Mouse (Mus musculus) ES-Bruce4 (cell line): ENCODE data around the gene Pi4k2a. TPM values are rescaled to one million over a fixed set of nuclear protein-coding genes. Genes with fewer than 3 reads are reported as not detected.
A peak's percentile ranks its signal among the peaks of the same experiment; 100 is the strongest.

Experiments used
- H3K27ac ChIP-seq: 2 replicates; pipeline ENCODE4 v1.5.1; 2012; ENCODE audit warnings: low read length, inconsistent platforms; ENCODE audit not compliant: insufficient read depth
- H3K27me3 ChIP-seq: 2 replicates; pipeline ENCODE4 v1.6.1; 2012; ENCODE audit warnings: mild to moderate bottlenecking, low read length, inconsistent platforms; ENCODE audit not compliant: control insufficient read depth, poor library complexity, insufficient read depth, severe bottlenecking
- H3K36me3 ChIP-seq: 2 replicates; pipeline ENCODE4 v1.6.1; 2012; ENCODE audit warnings: inconsistent platforms, mild to moderate bottlenecking, low read length, moderate library complexity; ENCODE audit not compliant: control insufficient read depth, poor library complexity, insufficient read depth, severe bottlenecking
- H3K4me1 ChIP-seq: one replicate; pipeline ENCODE4 v1.8.1; 2011; ENCODE audit warnings: low read length; ENCODE audit not compliant: control insufficient read depth, insufficient read depth
- H3K4me3 ChIP-seq: 2 replicates; pipeline ENCODE4 v1.5.1; 2011; ENCODE audit warnings: low read depth, mild to moderate bottlenecking, low read length
- H3K9ac ChIP-seq: 2 replicates; pipeline ENCODE4 v1.6.1; 2012; ENCODE audit warnings: low read depth, mild to moderate bottlenecking, inconsistent platforms; ENCODE audit not compliant: poor library complexity, severe bottlenecking
- H3K9me3 ChIP-seq: replicated peaks from 2 replicates; pipeline ENCODE4 v1.6.1; 2012; ENCODE audit warnings: mild to moderate bottlenecking, low read length, inconsistent platforms; ENCODE audit not compliant: control insufficient read depth, poor library complexity, insufficient read depth, severe bottlenecking
- CTCF ChIP-seq: IDR thresholded peaks from one replicate; pipeline ENCODE4 v1.8.1; 2011; ENCODE audit warnings: low read depth, low read length
- EP300 ChIP-seq: IDR thresholded peaks from 2 replicates; pipeline ENCODE4 v1.6.1; 2011; ENCODE audit warnings: low read depth, low read length; ENCODE audit not compliant: insufficient read depth
- POLR2A ChIP-seq: IDR thresholded peaks from one replicate; pipeline ENCODE4 v1.8.1; 2011; ENCODE audit warnings: low read length; ENCODE audit not compliant: insufficient read depth
- polyA plus RNA-seq: library from polyadenylated mRNA; stranded (reverse); fragments of >200 nt; gene quantifications from 2 replicates; pipeline ENCODE4 v1.2.4, GENCODE M21; 2011; ENCODE audit warnings: low read depth; ENCODE audit not compliant: missing spikeins, insufficient read depth, insufficient read length

Pi4k2a gene
- polyA plus RNA-seq, 1 experiment: 27.2 TPM

DNA sequence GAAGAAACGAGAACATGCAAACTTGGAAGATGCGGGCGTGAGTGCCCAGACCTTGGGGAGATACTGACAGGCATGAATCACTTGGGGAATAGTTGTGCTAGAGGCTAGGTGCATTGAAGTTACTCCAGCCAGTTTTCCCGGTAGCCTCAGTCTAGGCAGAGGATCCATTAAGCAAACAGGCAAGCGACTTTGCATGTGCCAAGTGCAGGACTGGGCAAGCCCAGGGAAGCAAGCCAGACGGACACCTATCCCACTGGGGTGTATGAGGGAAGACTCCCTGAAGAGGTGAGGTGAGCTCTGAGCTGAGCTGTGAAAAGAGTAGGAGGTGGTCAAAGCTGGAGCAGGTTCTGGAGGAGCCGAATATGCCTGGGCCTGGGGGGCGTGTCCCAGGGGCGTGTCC lies 77.2 kb downstream of the Pi4k2a start:
- Histone ChIP-seq H3K9me3 (no peaks in the 10 kb centered on the region), H3K4me3 (no peak overlapping the region), H3K36me3 (no peaks in the 10 kb centered on the region), H3K4me1 (no peaks in the 10 kb centered on the region), H3K27ac (no peak overlapping the region), H3K9ac (no peak overlapping the region), H3K27me3 (no peaks in the 10 kb centered on the region)
- TF ChIP-seq POLR2A (no peak), CTCF (no peak), EP300 (no peak)

DNA sequence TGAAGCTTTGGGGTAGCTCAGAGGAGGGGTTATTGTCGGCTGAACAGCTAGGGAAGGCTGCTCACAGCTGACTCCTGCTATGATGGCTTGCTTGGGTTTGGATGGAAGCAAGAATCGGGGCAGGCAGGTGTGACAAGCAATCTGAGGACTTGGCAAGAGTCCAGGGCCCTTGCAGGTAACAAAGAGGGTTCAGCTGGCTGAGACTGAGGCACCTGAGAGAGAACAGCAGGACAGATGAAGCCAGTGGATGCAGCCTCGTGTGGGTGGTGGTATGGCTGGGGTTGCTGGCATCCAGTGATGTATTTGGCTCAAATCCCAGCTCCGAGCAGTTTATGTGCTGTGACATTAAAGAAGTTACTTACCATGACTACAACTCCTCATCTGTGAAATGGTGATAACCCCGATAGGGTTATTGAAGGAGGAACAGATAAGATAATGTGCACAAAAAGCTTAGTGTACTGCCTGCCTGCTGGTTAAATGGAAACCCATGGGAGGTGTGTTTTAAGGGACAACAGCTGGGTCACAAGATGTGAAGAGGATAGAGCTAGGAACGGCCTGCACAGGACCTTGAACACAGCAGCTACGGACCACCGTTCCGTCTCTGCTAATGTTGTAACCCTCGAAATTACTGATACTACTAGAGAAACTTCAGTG lies 79.2 kb downstream of the Pi4k2a start:
- Histone ChIP-seq H3K27ac (no peak overlapping the region), H3K4me1 (no peaks in the 10 kb centered on the region), H3K36me3 (no peaks in the 10 kb centered on the region), H3K9me3 (no peaks in the 10 kb centered on the region), H3K27me3 (no peaks in the 10 kb centered on the region), H3K4me3 (no peak overlapping the region), H3K9ac (no peak overlapping the region)
- TF ChIP-seq EP300 (no peak), CTCF (no peak), POLR2A (no peak)

DNA sequence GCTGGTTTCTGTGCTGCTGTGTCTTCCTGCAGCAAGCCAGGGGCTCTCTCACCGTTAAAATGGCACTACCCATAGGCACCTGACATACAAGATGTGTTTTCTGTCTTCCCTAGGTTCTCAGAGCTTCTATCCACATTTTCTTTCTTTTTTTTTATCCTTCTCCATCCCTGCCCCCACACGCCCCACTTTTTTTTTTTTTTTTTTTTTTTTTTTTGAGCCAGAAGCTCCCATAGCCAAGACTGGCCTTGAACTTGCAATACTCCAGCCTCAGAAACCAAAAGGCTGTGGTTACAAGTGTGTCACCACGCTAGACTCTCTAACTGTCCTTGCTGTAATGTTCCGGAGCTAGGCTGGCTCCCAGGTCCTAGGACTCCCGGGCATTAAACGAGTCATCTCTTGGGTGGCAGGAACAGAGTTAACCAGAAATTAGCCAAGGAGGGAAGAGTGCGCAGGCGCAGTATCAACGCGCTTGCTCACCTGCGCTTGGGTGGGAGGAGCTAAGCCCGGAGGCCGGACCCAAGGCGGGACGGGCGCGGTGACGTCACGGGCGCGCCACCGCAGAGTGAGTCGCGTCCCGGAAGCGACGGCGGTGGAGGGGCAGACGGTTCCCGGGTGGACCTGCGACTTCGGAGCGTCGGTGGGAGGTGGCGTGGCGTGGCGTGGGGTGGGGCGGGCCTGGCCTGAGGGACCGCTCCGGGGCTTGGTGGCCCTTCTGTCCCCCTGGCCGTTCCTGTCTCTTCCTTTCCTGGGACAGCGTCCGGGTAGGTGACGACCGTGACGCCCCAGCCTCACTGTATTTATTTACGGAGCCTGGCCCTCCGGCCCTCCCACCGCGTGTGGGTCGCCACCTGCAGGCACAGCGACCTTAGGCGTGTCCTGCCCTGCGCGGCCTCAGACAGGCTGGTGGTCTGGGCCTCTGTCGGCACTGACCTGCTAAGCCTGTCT lies 80.0 kb downstream of the Pi4k2a start:
- Histone ChIP-seq H3K9me3 (no peaks in the 10 kb centered on the region), H3K4me3 (peak overlapping the region; percentile 92), H3K36me3 (no peaks in the 10 kb centered on the region), H3K27me3 (no peaks in the 10 kb centered on the region), H3K27ac (no peak overlapping the region), H3K4me1 (no peaks in the 10 kb centered on the region), H3K9ac (peak overlapping the region; percentile 67)
- TF ChIP-seq POLR2A (no peak), CTCF (no peak), EP300 (no peak)

Other genes starting within 250 kb of the Pi4k2a start
- 7.6 and 10.0 TPM in 2 replicates for gene Frat2, start 242.3 kb upstream of the Pi4k2a start, polyA plus RNA-seq
- gene Rrp12, start 194.3 kb upstream of the Pi4k2a start, polyA plus RNA-seq: 23.1 and 24.5 TPM in 2 replicates
- gene Pgam1, start 178.5 kb upstream of the Pi4k2a start, polyA plus RNA-seq: 668 and 681 TPM in 2 replicates
- gene Exosc1, start 157.0 kb upstream of the Pi4k2a start, polyA plus RNA-seq: 52.4 and 55.8 TPM in 2 replicates
- 49.7 and 64.4 TPM in 2 replicates for gene Zdhhc16, start 157.0 kb upstream of the Pi4k2a start, polyA plus RNA-seq
- 77.9 and 83.9 TPM in 2 replicates for gene Mms19, start 109.3 kb upstream of the Pi4k2a start, polyA plus RNA-seq
- 11.1 and 13.1 TPM in 2 replicates for gene Ubtd1, start 108.7 kb upstream of the Pi4k2a start, polyA plus RNA-seq
- not detected in 2 replicates for gene Ankrd2, start 54.5 kb upstream of the Pi4k2a start, polyA plus RNA-seq
- gene Hoga1, start 44.9 kb upstream of the Pi4k2a start, polyA plus RNA-seq: 0.91 and 1.2 TPM in 2 replicates
- gene 4933411K16Rik, start 38.2 kb upstream of the Pi4k2a start, polyA plus RNA-seq: not detected in 2 replicates
- 18.8 and 19.6 TPM in 2 replicates for gene Morn4, start 4.1 kb upstream of the Pi4k2a start, polyA plus RNA-seq
- gene Avpi1, start 38.6 kb downstream of the Pi4k2a start, polyA plus RNA-seq: 44.7 and 49.2 TPM in 2 replicates
- gene Marveld1, start 56.9 kb downstream of the Pi4k2a start, polyA plus RNA-seq: 15.0 and 17.7 TPM in 2 replicates
- 24.4 and 25.0 TPM in 2 replicates for gene Zfyve27, start 73.5 kb downstream of the Pi4k2a start, polyA plus RNA-seq
- gene Sfrp5, start 111.8 kb downstream of the Pi4k2a start, polyA plus RNA-seq: 0.42 and 0.47 TPM in 2 replicates
- gene Golga7b, start 157.1 kb downstream of the Pi4k2a start, polyA plus RNA-seq: not detected in 2 replicates